Mouse (Mus musculus) heart, postnatal 0 days (tissue): ENCODE data around the gene Maea. TPM values are rescaled to one million over a fixed set of nuclear protein-coding genes. Genes with fewer than 3 reads are reported as not detected.

Experiments
- ATAC-seq: fragments of 200-750 bp; cut with Nextera tagmentation; 2 replicates; pipeline ENCODE4 v1.8.0; 2017; ENCODE audit warnings: low read depth, moderate number of reproducible peaks, moderate library complexity; ENCODE audit not compliant: insufficient read depth
- DNase-seq: peaks from one replicate; pipeline ENCODE4 v3.0.0-alpha.2; 2016; ENCODE audit warnings: low spot score
- H3K27ac ChIP-seq: fragments of 300-500 bp; sonication (generic); 2 replicates; pipeline ENCODE4 v1.5.1; 2014; ENCODE audit warnings: low read depth, mild to moderate bottlenecking
- H3K27me3 ChIP-seq: fragments of 300-500 bp; sonication (generic); 2 replicates; pipeline ENCODE4 v1.6.1; 2014; ENCODE audit warnings: low read length, mixed read lengths; ENCODE audit not compliant: control insufficient read depth, insufficient read depth
- H3K36me3 ChIP-seq: fragments of 300-500 bp; sonication (generic); replicated peaks from 2 replicates; pipeline ENCODE4 v1.6.1; 2014; ENCODE audit warnings: low read length, mixed read lengths; ENCODE audit not compliant: control insufficient read depth, insufficient read depth
- H3K4me1 ChIP-seq: fragments of 300-500 bp; sonication (generic); 2 replicates; pipeline ENCODE4 v1.6.1; 2014; ENCODE audit warnings: antibody characterized with exemption; ENCODE audit not compliant: control insufficient read depth, insufficient read depth
- H3K4me2 ChIP-seq: fragments of 300-500 bp; sonication (generic); 2 replicates; pipeline ENCODE4 v1.6.1; 2014; ENCODE audit warnings: low read depth, mild to moderate bottlenecking, low read length, moderate library complexity
- H3K4me3 ChIP-seq: fragments of 300-500 bp; sonication (generic); 2 replicates; pipeline ENCODE4 v1.5.1; 2014; ENCODE audit warnings: low read depth, low read length
- H3K9ac ChIP-seq: fragments of 300-500 bp; sonication (generic); replicated peaks from 2 replicates; pipeline ENCODE4 v1.6.1; 2014; ENCODE audit warnings: low read depth, low read length, mixed read lengths
- H3K9me3 ChIP-seq: fragments of 300-500 bp; sonication (generic); replicated peaks from 2 replicates; pipeline ENCODE4 v1.6.1; 2016; ENCODE audit warnings: low read length; ENCODE audit not compliant: control insufficient read depth
- CTCF ChIP-seq: IDR thresholded peaks from 2 replicates; pipeline ENCODE4 v1.5.1; 2016; ENCODE audit warnings: antibody characterized with exemption, control low read depth, low read depth
- EP300 ChIP-seq: IDR thresholded peaks from 2 replicates; pipeline ENCODE4 v1.6.1; 2016; ENCODE audit warnings: antibody characterized with exemption, low read depth
- WGBS: fragments of 180-500 bp; shearing (Covaris S2); extraction: QIAGEN DNeasy Blood & Tissue Kit; methylation state at CpG from one replicate; pipeline ENCODE4 v1.1.7; 2014; 5-methylcytosine and 5-hydroxymethylcytosine counted together
- polyA plus RNA-seq: library from polyadenylated mRNA; unstranded; fragments of >200 nt; fragmentation: Nextera tagmentation; extraction: Ambion mirVana; gene quantifications from 2 replicates; pipeline ENCODE4 v1.2.1, GENCODE M21; 2015
- total RNA-seq: library from RNA; depleted of rRNA; stranded (reverse); fragments of >200 nt; gene quantifications from 2 replicates; pipeline ENCODE4 v1.2.3, GENCODE M21; 2014; ENCODE audit warnings: low replicate concordance

Maea gene
- total and polyA plus RNA-seq, 2 experiments from 2014 or later, result 127 to 168 TPM

DNA sequence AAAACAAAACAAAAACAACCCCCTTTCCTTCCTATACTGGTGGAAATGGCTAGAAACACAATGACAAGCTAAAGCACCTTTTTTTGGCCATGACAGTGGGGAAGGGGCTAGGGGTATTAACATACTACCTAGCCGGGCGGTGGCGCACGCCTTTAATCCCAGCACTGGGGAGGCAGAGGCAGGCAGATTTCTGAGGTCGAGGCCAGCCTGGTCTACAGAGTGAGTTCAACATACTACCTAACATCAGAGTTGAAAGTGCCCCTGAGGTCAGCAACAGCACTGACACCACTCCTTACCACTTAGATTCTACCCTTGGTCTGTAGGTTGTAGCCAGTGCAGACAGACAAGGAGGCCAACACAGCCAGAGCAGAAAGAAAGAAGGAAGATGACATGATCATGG lies 13.9 kb downstream of the Maea start:
- no peaks in the 10 kb centered on the region for H3K27me3 ChIP-seq
- 96% methylated on average over 5 of the region's 5 CpGs for WGBS
- H3K4me3 ChIP-seq, result no peak overlapping the region
- peaks cover 27% of the 10 kb centered on the region; the same call in 1 of the 2 replicates for H3K4me1 ChIP-seq
- no peak overlapping the region for H3K4me2 ChIP-seq
- no peak overlapping the region for H3K9ac ChIP-seq
- no peak for DNase-seq
- ATAC-seq, result no peak
- no peak overlapping the region for H3K27ac ChIP-seq
- no peak for TF ChIP-seq EP300
- TF ChIP-seq CTCF, result no peak
- no peaks in the 10 kb centered on the region for H3K9me3 ChIP-seq
- 0 out of 2 replicates have a peak, but pooled peaks cover 6% of the 10 kb centered on the region for H3K36me3 ChIP-seq

DNA sequence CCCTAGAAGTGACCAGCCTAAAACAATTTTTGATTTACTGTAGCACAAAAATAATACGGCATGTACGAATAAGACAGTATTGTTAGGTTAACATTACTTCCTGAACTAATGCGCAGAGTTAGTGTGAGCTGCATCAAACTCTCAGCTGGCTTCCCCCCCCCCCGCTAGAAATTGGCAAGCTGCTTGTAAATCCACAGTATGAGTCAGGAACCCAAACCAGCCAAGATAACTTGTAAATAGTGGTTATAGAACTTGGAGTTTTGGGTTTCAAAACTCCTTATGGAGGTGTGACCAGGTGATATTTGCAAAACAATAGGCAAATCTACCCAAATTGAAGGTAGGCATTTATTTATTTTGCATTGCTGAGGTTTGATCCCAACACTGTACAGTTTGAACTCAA lies 14.4 kb downstream of the Maea start:
- H3K9me3 ChIP-seq, result no peaks in the 10 kb centered on the region
- 0 out of 2 replicates have a peak, but pooled peaks cover 3% of the 10 kb centered on the region for H3K36me3 ChIP-seq
- DNase-seq (no peak), ATAC-seq (no peak)
- no peak overlapping the region for H3K9ac ChIP-seq
- 65% methylated on average over 4 of the region's 4 CpGs for WGBS
- H3K27me3 ChIP-seq, result no peaks in the 10 kb centered on the region
- H3K4me2 ChIP-seq, result no peak overlapping the region
- H3K4me3 ChIP-seq, result no peak overlapping the region
- H3K4me1 ChIP-seq, result peaks cover 27% of the 10 kb centered on the region; the same call in 1 of the 2 replicates
- TF ChIP-seq EP300, result no peak
- no peak for TF ChIP-seq CTCF
- H3K27ac ChIP-seq, result no peak overlapping the region

DNA sequence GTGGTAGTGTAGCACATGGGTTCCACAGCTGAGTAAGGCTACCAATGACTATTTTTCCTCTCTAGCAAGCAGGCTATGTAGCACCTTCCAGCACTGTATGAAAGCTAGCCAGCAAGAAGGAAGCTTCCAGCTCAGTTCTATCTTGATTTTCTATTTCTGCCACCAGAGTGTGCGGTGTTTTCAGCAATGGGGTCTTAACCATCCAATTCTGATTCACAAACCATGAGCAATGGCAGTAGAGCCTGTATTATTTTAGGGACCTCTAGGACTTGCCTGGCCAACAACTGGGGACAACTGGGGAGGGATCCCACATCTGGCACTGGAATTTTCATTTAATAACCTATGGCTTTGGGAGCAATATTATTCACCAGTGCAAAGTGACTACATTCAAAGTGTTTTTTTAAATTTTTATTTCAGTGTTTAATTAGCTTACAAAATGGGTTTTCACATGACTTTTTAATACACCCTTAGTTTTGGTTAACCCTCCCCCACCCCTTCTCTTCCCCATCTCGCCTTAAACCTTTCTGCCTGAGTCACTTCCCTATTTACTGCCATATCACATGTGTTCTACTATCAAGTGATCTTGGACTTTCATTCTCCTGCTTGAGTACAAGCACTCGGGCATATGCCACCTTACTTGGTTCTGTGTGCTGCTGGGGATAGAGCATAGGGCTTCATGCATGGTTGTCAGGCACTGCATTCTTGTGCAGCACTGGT lies 16.4 kb downstream of the Maea start:
- TF ChIP-seq CTCF (no peak), EP300 (no peak)
- WGBS, result 52% methylated on average over 3 of the region's 3 CpGs
- no peak for ATAC-seq

DNA sequence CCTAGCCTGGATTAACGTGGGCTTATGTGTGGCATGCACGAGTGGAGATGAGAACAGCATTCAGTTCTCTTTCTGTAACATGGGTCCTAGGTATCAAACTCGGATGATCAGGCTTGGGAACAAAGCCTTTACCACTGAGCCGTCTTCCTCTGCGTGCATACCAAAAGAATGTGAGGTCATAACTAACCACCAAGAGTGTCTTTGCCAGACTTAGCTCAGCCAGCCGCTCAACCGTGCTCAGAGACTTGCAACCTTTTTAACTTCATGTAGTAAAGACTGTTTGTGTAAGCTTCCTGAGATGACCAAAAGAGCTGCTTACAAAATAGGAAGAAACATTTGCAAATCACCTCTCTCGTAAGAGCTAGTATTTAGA lies 16.9 kb downstream of the Maea start:
- Histone ChIP-seq H3K9me3 (no peaks in the 10 kb centered on the region), H3K4me1 (peaks cover 31% of the 10 kb centered on the region), H3K27ac (0 out of 2 replicates have a peak overlapping the region, but pooled peaks have one; percentile 2), H3K27me3 (no peaks in the 10 kb centered on the region), H3K36me3 (no peaks in the 10 kb centered on the region), H3K9ac (no peak overlapping the region), H3K4me2 (no peak overlapping the region), H3K4me3 (no peak overlapping the region)
- TF ChIP-seq CTCF (no peak), EP300 (no peak)
- no peak for ATAC-seq
- 39% methylated on average over 8 of the region's 8 CpGs for WGBS
- no peak for DNase-seq

More for the DNA sequence above, 16.4 kb downstream of the Maea start:
- Histone ChIP-seq H3K4me3 (no peak overlapping the region), H3K9me3 (no peaks in the 10 kb centered on the region), H3K9ac (no peak overlapping the region), H3K27ac (0 out of 2 replicates have a peak overlapping the region, but pooled peaks have one; percentile 2), H3K4me1 (peaks cover 30% of the 10 kb centered on the region; the same call in 1 of the 2 replicates), H3K27me3 (no peaks in the 10 kb centered on the region), H3K4me2 (no peak overlapping the region), H3K36me3 (no peaks in the 10 kb centered on the region)
- DNase-seq, result no peak

DNA sequence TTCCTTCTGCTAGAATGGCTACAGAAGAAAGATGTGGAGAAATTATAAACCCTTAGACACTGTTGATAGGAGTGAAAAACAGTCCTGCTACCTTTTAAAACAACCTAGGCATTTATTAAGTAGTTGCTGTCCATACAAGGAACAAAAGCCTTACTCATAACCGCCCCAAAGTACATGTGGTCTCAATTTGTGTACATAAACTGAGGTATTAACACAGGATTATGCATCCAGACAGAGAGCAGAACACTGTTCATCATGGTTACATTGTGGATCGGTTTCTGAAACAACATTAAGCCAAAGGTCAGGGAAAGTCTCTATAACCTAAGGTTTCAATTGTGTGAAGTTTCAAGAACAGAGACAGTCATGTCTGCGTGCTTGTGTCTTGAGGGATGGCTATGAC lies 17.7 kb downstream of the Maea start:
- Histone ChIP-seq H3K27ac (no peak overlapping the region), H3K4me3 (no peak overlapping the region), H3K9me3 (no peaks in the 10 kb centered on the region), H3K27me3 (no peaks in the 10 kb centered on the region), H3K9ac (no peak overlapping the region), H3K36me3 (no peaks in the 10 kb centered on the region), H3K4me1 (peaks cover 39% of the 10 kb centered on the region), H3K4me2 (no peak overlapping the region)
- ATAC-seq, result no peak
- TF ChIP-seq EP300 (no peak), CTCF (no peak)
- WGBS, result 85% methylated on average over 3 of the region's 3 CpGs
- no peak for DNase-seq

DNA sequence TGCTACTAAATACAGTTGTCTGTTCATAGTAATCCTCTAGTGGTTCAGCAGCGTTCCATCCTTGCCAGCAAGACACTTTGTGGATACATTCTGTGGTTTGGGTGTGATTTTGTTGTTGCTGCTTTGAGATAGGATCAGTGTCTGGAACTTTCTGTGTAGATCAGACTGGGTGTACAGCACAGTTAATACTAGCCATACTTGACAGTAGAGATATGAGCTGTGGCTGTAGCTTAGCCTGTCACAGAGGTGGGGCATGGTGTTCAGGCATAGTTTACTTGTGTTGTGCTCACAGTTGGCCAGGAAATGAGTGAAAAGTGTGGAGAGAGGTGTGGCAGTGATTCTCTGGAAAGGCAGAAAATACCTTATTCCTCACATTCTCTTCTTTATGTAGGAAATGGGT lies 22.2 kb downstream of the Maea start:
- Histone ChIP-seq H3K4me2 (no peak overlapping the region), H3K9me3 (no peaks in the 10 kb centered on the region), H3K4me3 (no peak overlapping the region), H3K27ac (no peak overlapping the region), H3K9ac (no peak overlapping the region), H3K4me1 (peaks cover 16% of the 10 kb centered on the region), H3K27me3 (no peaks in the 10 kb centered on the region), H3K36me3 (peaks cover 33% of the 10 kb centered on the region)
- 85% methylated on average over 1 of the region's 1 CpGs for WGBS
- DNase-seq (no peak), ATAC-seq (no peak)
- no peak for TF ChIP-seq CTCF
- no peak for TF ChIP-seq EP300
